Mouse (Mus musculus) midbrain, postnatal 0 days (tissue): ENCODE data around the gene Itgb3. TPM values are rescaled to one million over a fixed set of nuclear protein-coding genes. Genes with fewer than 3 reads are reported as not detected.

Experiments used
- ATAC-seq: fragments of 200-750 bp; cut with Nextera tagmentation; 2 replicates; pipeline ENCODE4 v1.8.0; 2017; ENCODE audit warnings: moderate number of reproducible peaks, mild to moderate bottlenecking, moderate TSS enrichment, moderate library complexity; ENCODE audit not compliant: low FRiP score
- DNase-seq: peaks from one replicate; pipeline ENCODE4 v3.0.0-alpha.2; 2015; ENCODE audit warnings: low spot score
- H3K27ac ChIP-seq: fragments of 300-500 bp; sonication (generic); 2 replicates; pipeline ENCODE4 v1.5.1; 2014; ENCODE audit warnings: low read depth, mild to moderate bottlenecking, low read length, mixed read lengths
- H3K27me3 ChIP-seq: fragments of 300-500 bp; sonication (generic); 2 replicates; pipeline ENCODE4 v1.6.1; 2014; ENCODE audit warnings: low read length, control low read depth, mixed read lengths; ENCODE audit not compliant: insufficient read depth
- H3K36me3 ChIP-seq: fragments of 300-500 bp; sonication (generic); 2 replicates; pipeline ENCODE4 v1.6.1; 2014; ENCODE audit warnings: low read length, control low read depth, mixed read lengths; ENCODE audit not compliant: insufficient read depth
- H3K4me1 ChIP-seq: fragments of 300-500 bp; sonication (generic); 2 replicates; pipeline ENCODE4 v1.6.1; 2014; ENCODE audit warnings: mild to moderate bottlenecking, control low read depth, antibody characterized with exemption, low read length, mixed read lengths; ENCODE audit not compliant: insufficient read depth
- H3K4me2 ChIP-seq: fragments of 300-500 bp; sonication (generic); 2 replicates; pipeline ENCODE4 v1.6.1; 2014; ENCODE audit warnings: low read depth, mild to moderate bottlenecking, low read length, mixed read lengths; ENCODE audit not compliant: poor library complexity, severe bottlenecking
- H3K4me3 ChIP-seq: fragments of 300-500 bp; sonication (generic); 2 replicates; pipeline ENCODE4 v1.5.1; 2014; ENCODE audit warnings: low read depth, mild to moderate bottlenecking, low read length, moderate library complexity
- H3K9ac ChIP-seq: fragments of 300-500 bp; sonication (generic); replicated peaks from 2 replicates; pipeline ENCODE4 v1.6.1; 2014; ENCODE audit warnings: mild to moderate bottlenecking, low read length, moderate library complexity, mixed read lengths; ENCODE audit not compliant: poor library complexity, severe bottlenecking
- H3K9me3 ChIP-seq: fragments of 300-500 bp; sonication (generic); 2 replicates; pipeline ENCODE4 v1.6.1; 2016; ENCODE audit warnings: low read length, control low read depth
- CTCF ChIP-seq: IDR thresholded peaks from 2 replicates; pipeline ENCODE4 v1.5.1; 2016; ENCODE audit warnings: antibody characterized with exemption, mild to moderate bottlenecking
- WGBS: fragments of 180-500 bp; shearing (Covaris S2); extraction: QIAGEN DNeasy Blood & Tissue Kit; methylation state at CpG from one replicate; pipeline ENCODE4 v1.1.7; 2014; 5-methylcytosine and 5-hydroxymethylcytosine counted together
- polyA plus RNA-seq: library from polyadenylated mRNA; unstranded; fragments of >200 nt; fragmentation: Nextera tagmentation; extraction: Ambion mirVana; gene quantifications from 2 replicates; pipeline ENCODE4 v1.2.1, GENCODE M21; 2015
- total RNA-seq: library from RNA; depleted of rRNA; stranded (reverse); fragments of >200 nt; gene quantifications from 2 replicates; pipeline ENCODE4 v1.2.3, GENCODE M21; 2014

The Itgb3 gene
- total and polyA plus RNA-seq, 2 experiments from 2014 or later: 0.62 to 1.5 TPM

GRCm38 (mm10) chr11:104627616-104628301 is 20.0 kb downstream of the Itgb3 start:
- Histone ChIP-seq H3K9me3 (no peaks in the 10 kb centered on the region), H3K27me3 (no peaks in the 10 kb centered on the region), H3K4me1 (no peaks in the 10 kb centered on the region), H3K36me3 (no peaks in the 10 kb centered on the region), H3K27ac (no peak overlapping the region), H3K4me2 (no peak overlapping the region), H3K9ac (no peak overlapping the region), H3K4me3 (no peak overlapping the region)
- 42% methylated on average over 11 of the region's 11 CpGs for WGBS
- TF ChIP-seq CTCF: no peak
- no peak for DNase-seq
- ATAC-seq: no peak

GRCm38 (mm10) chr11:104628566-104628965 is 20.8 kb downstream of the Itgb3 start:
- Histone ChIP-seq H3K27me3 (no peaks in the 10 kb centered on the region), H3K27ac (no peak overlapping the region)
- 89% methylated on average over 5 of the region's 5 CpGs for WGBS

GRCm38 (mm10) chr11:104630185-104630835 is 22.5 kb downstream of the Itgb3 start:
- Histone ChIP-seq H3K9me3 (no peaks in the 10 kb centered on the region), H3K27me3 (no peaks in the 10 kb centered on the region), H3K4me3 (no peak overlapping the region), H3K9ac (no peak overlapping the region), H3K27ac (no peak overlapping the region), H3K4me1 (no peaks in the 10 kb centered on the region), H3K4me2 (no peak overlapping the region), H3K36me3 (no peaks in the 10 kb centered on the region)
- ATAC-seq: no peak
- WGBS: 77% methylated on average over 7 of the region's 7 CpGs
- no peak for TF ChIP-seq CTCF
- DNase-seq: peak; percentile 16

More at GRCm38 (mm10) chr11:104628566-104628965, 20.8 kb downstream of the Itgb3 start:
- no peak for ATAC-seq
- Histone ChIP-seq H3K4me3 (no peak overlapping the region), H3K4me1 (no peaks in the 10 kb centered on the region), H3K9ac (no peak overlapping the region), H3K9me3 (no peaks in the 10 kb centered on the region), H3K4me2 (no peak overlapping the region), H3K36me3 (no peaks in the 10 kb centered on the region)
- TF ChIP-seq CTCF: no peak
- DNase-seq: no peak

GRCm38 (mm10) chr11:104631306-104631705 is 23.5 kb downstream of the Itgb3 start:
- no peaks in the 10 kb centered on the region for H3K4me1 ChIP-seq
- no peak overlapping the region for H3K27ac ChIP-seq
- no peak overlapping the region for H3K4me3 ChIP-seq
- no peak for TF ChIP-seq CTCF
- no peak for DNase-seq
- H3K36me3 ChIP-seq: no peaks in the 10 kb centered on the region
- H3K4me2 ChIP-seq: no peak overlapping the region
- no peaks in the 10 kb centered on the region for H3K27me3 ChIP-seq
- no peak overlapping the region for H3K9ac ChIP-seq
- no peaks in the 10 kb centered on the region for H3K9me3 ChIP-seq
- 76% methylated on average over 1 of the region's 1 CpGs for WGBS
- no peak for ATAC-seq

GRCm38 (mm10) chr11:104637010-104637409 is 29.2 kb downstream of the Itgb3 start:
- no peak overlapping the region for H3K9ac ChIP-seq
- no peaks in the 10 kb centered on the region for H3K9me3 ChIP-seq
- no peak overlapping the region for H3K4me2 ChIP-seq
- 94% methylated on average over 14 of the region's 14 CpGs for WGBS
- no peaks in the 10 kb centered on the region for H3K4me1 ChIP-seq
- ATAC-seq (no peak), DNase-seq (no peak)
- no peaks in the 10 kb centered on the region for H3K36me3 ChIP-seq
- H3K27ac ChIP-seq: no peak overlapping the region
- no peaks in the 10 kb centered on the region for H3K27me3 ChIP-seq
- TF ChIP-seq CTCF: no peak
- no peak overlapping the region for H3K4me3 ChIP-seq

GRCm38 (mm10) chr11:104638006-104638405 is 30.2 kb downstream of the Itgb3 start:
- no peak overlapping the region for H3K27ac ChIP-seq
- WGBS: 59% methylated on average over 5 of the region's 5 CpGs
- H3K4me2 ChIP-seq: no peak overlapping the region
- H3K9me3 ChIP-seq: no peaks in the 10 kb centered on the region
- DNase-seq (peak; percentile 49), ATAC-seq (no peak)
- no peak for TF ChIP-seq CTCF
- H3K36me3 ChIP-seq: no peaks in the 10 kb centered on the region
- no peak overlapping the region for H3K9ac ChIP-seq
- H3K27me3 ChIP-seq: no peaks in the 10 kb centered on the region
- no peak overlapping the region for H3K4me3 ChIP-seq
- H3K4me1 ChIP-seq: no peaks in the 10 kb centered on the region
